Mouse (Mus musculus): Measurements from ENCODE around the gene Vmn1r48.

DNA sequence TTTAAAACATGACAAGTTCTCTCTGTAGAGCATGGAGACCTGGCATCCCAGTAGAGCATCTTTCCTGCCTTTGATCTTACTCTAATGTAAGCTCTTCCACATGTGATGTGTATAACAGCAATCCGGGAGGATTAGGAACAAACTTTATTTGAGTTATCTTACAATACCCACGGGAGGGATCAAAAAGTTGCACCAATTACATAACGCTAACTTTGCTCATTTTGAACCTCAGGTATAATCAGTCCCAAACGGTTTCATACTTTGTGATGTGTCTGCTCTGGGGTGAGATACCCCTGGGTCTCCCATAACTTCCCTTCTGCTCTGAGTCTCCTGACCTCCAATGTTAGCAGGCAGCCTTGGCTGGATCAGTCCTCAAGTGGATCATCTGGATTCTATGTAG lies 41.8 kb upstream of the Vmn1r48 start, which contains the start of gene Vmn1r49:
- TF ChIP-seq POLR2A (IDR thresholded peaks at IDR 0.05; ENCODE audit: insufficient read length, low read depth) (no peak), CEBPB (IDR thresholded peaks at IDR 0.05; ENCODE audit: insufficient read depth, poor library complexity, severe bottlenecking) (no peak), TCF12 (IDR thresholded peaks at IDR 0.05; ENCODE audit: insufficient read depth, poor library complexity, severe bottlenecking) (no peak), MYOG (IDR thresholded peaks at IDR 0.05; ENCODE audit: control insufficient read depth in 1 of 3, insufficient read depth in 1 of 3, insufficient read length in 2 of 3, low read depth in 2 of 3) (no peak), SRF (IDR thresholded peaks at IDR 0.05; ENCODE audit: control insufficient read depth, insufficient read length, low read depth) (no peak), POLR2AphosphoS2 (IDR thresholded peaks at IDR 0.05; ENCODE audit: insufficient read length, low read depth) (no peak), E2F4 (IDR thresholded peaks at IDR 0.05; ENCODE audit: insufficient read depth) (no peak), MYOD1 (IDR thresholded peaks at IDR 0.05; ENCODE audit: control insufficient read depth in 1 of 3, insufficient read length in 2 of 3, low read depth in 2 of 3) (no peak), USF1 (IDR thresholded peaks at IDR 0.05; ENCODE audit: low read depth) (no peak), REST (IDR thresholded peaks at IDR 0.05; ENCODE audit: insufficient read depth, insufficient read length) (no peak), MAX (IDR thresholded peaks at IDR 0.05; ENCODE audit: low read depth) (no peak)

Measured in myocyte (in vitro differentiated cells).